Mouse (Mus musculus): ENCODE measurements around the gene Tex38.

The Tex38 gene

GRCm38 (mm10) chr4:115780918-115781317, at the start of gene Tex38:
TSS of gene Tex38 (minus strand) at chr4:115781018.
- no peak for DNase-seq

- peak; percentile 12 to 21 for DNase-seq
These were observed 49.7 kb upstream of the Tex38 start for GRCm38 (mm10) chr4:115830491-115830890.

DNA sequence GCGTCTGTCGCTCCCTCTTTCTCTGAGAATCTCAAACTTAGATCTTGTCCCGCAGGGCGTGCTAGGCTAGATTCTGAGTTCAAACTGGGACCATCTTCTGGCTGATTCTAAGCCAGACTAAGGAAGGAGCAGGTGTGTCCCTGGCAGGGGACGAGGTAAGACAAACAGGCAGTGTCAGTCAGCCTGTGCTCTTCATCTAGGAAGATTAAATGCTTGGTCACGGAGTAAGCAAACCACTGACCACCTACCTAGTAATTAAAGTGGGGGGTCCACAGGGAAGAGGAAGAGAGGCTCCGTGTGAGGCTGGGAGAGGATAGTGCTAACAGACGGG, 47.7 kb upstream of the Tex38 start:
- DNase-seq, result no peak

GRCm38 (mm10) chr4:115827888-115828571, 47.2 kb upstream of the Tex38 start, which contains the start of gene Mob3c:
TSS of gene Mob3c (plus strand) at chr4:115828092.
- peak; percentile 84 to 91 for DNase-seq

- DNase-seq, result no peak
These were observed 46.7 kb upstream of the Tex38 start for GRCm38 (mm10) chr4:115827535-115827887.

GRCm38 (mm10) chr4:115827066-115827465, 46.2 kb upstream of the Tex38 start:
- no peak for DNase-seq

DNA sequence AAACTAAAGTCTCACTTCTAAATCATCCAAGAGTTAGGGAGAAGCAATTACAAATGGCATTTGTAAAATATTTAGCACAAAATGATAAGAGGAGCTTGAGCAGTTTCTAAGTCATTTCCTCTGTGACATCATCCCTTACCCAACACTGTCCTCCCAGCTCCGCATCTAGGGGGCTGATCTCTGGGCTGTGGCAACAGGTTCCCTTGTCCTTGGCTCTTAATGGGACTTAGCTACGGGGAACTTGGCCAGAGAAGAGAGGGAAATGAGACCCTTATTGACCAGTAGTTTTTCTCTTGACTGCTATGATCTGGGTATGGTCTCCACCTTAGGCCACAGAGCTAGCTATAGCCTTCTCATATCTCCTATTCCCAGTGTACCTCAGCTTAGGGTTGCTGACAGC, 44.5 kb upstream of the Tex38 start:
- DNase-seq, result no peak

- DNase-seq, result no peak
These were observed 43.4 kb upstream of the Tex38 start for GRCm38 (mm10) chr4:115824178-115824577.

DNA sequence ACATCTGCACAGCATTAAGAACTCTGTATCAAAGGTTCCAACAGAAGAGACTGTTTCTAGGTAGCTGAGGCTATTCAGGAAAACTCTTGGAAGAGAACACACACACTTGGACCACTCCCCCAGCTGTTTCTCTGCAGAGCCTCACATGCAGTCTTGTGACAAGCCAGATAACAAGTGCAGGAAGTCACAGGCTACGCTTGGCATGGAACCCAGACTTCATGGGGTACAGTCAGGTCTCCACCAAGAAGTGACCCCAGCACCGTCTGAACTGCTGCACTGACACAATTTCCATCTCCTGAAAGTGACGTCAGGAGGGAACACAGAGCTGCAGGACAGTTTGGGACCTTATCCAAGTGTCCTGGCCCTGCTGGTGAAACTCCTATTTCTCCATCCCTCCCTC, 41.1 kb upstream of the Tex38 start:
- no peak for DNase-seq

DNA sequence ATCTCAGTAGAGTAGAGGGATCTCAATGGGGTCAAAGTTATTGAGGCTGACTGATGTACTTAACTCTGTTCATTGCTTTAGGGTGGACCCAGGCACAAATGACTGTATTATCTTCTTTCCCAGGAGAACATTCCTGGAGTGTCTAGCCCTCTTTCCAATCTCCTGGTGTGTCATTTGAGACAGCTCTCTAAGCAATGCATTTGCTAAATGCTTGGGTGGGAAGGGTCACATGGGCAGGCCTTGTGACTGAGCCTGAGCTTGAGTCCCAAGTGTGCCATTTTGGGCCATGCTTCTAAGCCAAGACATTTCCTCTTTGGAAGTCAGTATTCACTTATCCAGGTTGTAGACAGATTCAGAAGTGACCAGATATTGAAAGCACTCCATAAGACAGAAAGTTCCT, 40.6 kb upstream of the Tex38 start:
- DNase-seq, result no peak

DNA sequence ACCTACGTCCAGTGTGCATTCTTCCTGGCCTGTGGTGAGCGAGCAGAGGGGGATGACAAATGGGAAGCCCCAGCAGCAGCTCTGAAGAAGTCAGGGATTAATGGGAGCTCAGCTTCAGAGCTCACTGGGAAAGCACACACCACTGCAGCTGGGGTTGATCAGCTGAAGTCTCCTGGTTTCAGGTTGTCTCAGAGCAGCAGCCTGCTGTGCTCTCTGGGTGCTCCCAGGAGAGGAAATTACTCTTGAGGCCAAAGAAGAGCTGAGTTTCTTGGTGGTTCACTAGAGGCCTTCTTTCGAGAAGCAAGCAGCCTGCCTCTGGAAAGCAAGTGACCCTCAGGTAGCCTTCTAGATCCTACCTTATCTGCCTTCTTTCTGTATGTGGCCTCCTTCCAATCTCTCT, 40.1 kb upstream of the Tex38 start:
- DNase-seq, result no peak

GRCm38 (mm10) chr4:115820199-115820598, 39.4 kb upstream of the Tex38 start:
- no peak for DNase-seq

DNA sequence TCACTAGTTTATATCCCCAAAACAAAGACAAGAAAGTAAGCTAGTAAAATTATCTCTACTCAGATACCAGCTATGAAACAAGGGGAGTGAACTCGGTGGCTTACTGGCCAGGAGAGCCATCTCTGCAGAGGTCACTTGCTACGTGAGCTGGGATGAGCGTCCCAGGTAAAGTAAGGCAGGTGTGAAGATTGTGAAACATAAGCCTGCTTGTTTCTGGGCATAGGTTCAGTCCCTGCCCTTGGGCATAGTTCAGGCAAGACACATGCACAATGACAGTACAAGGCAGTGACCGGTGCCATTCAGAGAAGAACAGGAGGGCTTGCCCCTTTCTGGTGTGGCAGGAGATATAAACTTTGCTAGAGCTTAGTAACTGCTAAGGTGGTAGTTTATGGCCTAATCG, 34.8 kb upstream of the Tex38 start:
- DNase-seq, result no peak

DNA sequence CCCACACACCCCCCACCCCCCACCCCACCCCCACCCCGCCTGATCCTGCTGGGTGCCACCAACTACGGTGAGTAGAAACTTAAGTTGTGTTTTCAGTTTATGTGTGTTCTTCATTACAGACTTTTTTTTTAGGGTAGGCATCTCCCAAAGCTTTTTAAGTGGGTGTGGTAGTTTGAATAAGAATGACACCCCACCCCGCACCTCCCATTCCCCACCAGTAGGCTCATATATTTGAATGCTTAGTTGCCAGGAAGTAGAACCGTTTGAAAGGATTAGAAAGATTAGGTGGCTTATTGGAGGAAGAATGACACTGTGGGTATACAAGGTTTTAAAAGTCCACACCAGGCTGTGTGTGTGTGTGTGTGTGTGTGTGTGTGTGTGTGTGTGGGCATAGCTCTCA, 31.5 kb upstream of the Tex38 start:
- DNase-seq, result no peak

- DNase-seq, result no peak
These were observed 19.2 kb upstream of the Tex38 start for GRCm38 (mm10) chr4:115799981-115800380.

- DNase-seq, result no peak
These were observed 14.5 kb upstream of the Tex38 start for GRCm38 (mm10) chr4:115795360-115795759.

DNA sequence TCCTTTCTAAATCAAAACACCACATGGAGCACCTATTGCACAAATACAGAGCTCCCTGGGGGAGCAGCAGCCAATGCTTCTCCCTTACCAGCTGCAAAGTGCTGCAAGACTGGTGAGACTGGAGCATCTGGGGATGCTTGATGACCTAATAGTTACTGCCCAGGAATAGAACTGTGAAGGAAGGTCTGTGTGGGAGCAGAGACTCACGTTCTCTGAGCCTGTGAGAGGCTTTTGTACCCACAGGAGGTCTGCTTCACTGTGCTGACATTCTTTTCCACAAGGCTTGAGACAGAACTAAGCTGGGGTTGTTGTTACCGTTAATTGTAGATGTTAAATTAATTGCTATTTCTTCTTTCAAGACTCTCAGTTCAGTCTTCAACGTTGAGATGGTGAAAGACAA, 10.0 kb upstream of the Tex38 start:
- no peak for DNase-seq

- DNase-seq, result no peak
These were observed 4.8 kb upstream of the Tex38 start for GRCm38 (mm10) chr4:115785511-115786034.

GRCm38 (mm10) chr4:115784769-115785510, 4.1 kb upstream of the Tex38 start, which contains the start of gene Atpaf1:
TSS of gene Atpaf1 (plus strand) at chr4:115784812.
- DNase-seq, result peak; percentile 82 to 89

GRCm38 (mm10) chr4:115782026-115782805, 1.4 kb upstream of the Tex38 start:
- no peak for DNase-seq

DNA sequence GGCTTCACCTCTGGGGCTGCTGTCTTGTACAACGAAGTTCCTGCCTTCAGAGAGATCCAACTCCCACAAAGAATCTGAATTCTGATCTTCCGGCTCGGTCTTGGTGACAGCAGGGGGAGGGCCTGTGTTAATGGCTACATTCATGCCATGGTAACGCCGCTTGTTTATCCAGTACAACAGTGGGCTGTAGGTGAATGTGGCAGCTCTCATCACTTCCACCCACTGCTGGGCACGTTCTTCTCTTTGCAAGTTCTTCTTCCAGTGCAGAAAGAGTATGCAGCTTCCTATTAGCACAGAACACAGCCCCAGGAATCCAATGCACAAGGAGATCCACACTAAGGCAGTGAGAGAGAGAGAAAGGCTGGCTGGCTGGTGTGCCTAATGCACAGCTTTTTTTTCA, 549 bp downstream of the Tex38 start:
- DNase-seq, result peak in 1 of 2 experiments; percentile 13

DNA sequence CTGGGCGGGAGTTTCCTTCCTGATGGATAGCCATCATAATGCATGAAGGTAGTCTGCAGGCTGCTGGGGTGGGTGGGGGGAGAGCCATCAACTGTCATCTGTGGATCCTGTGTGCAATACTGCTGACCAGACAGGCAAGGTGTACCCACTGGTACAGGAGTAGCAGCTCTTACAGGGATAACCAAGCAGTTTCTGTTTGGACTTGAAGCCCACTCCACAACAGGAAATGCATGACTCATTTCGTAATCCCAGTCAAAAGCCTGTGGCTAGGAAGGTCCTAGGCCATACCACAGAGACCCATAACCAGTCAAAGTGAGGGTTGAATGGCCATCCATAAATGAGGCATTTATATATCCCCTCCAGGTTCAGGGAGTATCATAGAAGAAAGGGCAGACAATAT, 3.2 kb downstream of the Tex38 start:
- DNase-seq, result no peak

DNA sequence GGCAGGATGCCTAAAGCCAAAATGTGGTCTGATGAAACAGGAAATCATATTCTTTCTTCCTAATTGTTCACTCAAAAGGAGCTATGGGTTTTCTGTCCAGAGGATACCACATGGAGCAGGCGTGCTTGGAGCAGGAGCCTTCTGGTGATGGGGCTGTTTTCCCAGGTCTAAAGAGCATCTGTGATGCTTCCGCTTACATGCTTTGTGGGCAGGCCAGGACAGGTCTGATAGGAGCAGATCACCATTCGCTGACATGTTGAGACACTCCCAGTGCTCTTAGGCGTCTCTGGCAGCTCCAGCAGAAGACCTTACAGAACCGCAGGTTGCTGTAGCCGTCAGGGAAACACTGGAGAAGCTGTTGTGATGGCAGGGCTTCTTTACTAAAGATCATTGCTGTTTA, 5.8 kb downstream of the Tex38 start:
- no peak for DNase-seq

Measured in kidney, postnatal 4 days (tissue).